Mouse (Mus musculus): ENCODE results near the gene Flt3. TPM values are rescaled to one million over a fixed set of nuclear protein-coding genes. Genes with fewer than 3 reads are reported as not detected.

Gene Flt3
- polyA plus RNA-seq, 1 experiment from 2014 or later: 0.21 TPM

- Histone ChIP-seq H3K27ac (no peak overlapping the region), H3K9me3 (no peaks in the 10 kb centered on the region), H3K4me1 (no peaks in the 10 kb centered on the region), H3K27me3 (peaks cover 84% of the 10 kb centered on the region), H3K4me3 (no peak overlapping the region), H3K9ac (no peak overlapping the region), H3K4me2 (no peak overlapping the region), H3K36me3 (no peaks in the 10 kb centered on the region)
- no peak for ATAC-seq (ENCODE audit: borderline replicate concordance, extremely low read depth, low FRiP score, low TSS enrichment)
Measured at GRCm38 (mm10) chr5:147319653-147320052, 80.6 kb downstream of the Flt3 start.

GRCm38 (mm10) chr5:147317991-147318390 is 82.3 kb downstream of the Flt3 start:
- WGBS: 21% methylated on average over 7 of the region's 7 CpGs
- no peaks in the 10 kb centered on the region for H3K9me3 ChIP-seq
- H3K9ac ChIP-seq: no peak overlapping the region
- H3K4me3 ChIP-seq: no peak overlapping the region
- peaks cover 96% of the 10 kb centered on the region for H3K27me3 ChIP-seq
- no peak for ATAC-seq (ENCODE audit: borderline replicate concordance, extremely low read depth, low FRiP score, low TSS enrichment)
- no peak overlapping the region for H3K4me2 ChIP-seq
- no peaks in the 10 kb centered on the region for H3K36me3 ChIP-seq
- no peaks in the 10 kb centered on the region for H3K4me1 ChIP-seq
- no peak overlapping the region for H3K27ac ChIP-seq

- Histone ChIP-seq H3K4me3 (no peak overlapping the region), H3K36me3 (no peaks in the 10 kb centered on the region), H3K9me3 (no peaks in the 10 kb centered on the region), H3K27me3 (peaks cover 96% of the 10 kb centered on the region), H3K4me2 (no peak overlapping the region), H3K27ac (no peak overlapping the region), H3K4me1 (no peaks in the 10 kb centered on the region), H3K9ac (no peak overlapping the region)
- no peak for ATAC-seq (ENCODE audit: borderline replicate concordance, extremely low read depth, low FRiP score, low TSS enrichment)
- WGBS: 1% methylated on average over 7 of the region's 7 CpGs
Measured at GRCm38 (mm10) chr5:147317321-147317720, 83.0 kb downstream of the Flt3 start.

GRCm38 (mm10) chr5:147315432-147316075 is 84.7 kb downstream of the Flt3 start:
- H3K27ac ChIP-seq: no peak overlapping the region
- peaks cover 99% of the 10 kb centered on the region for H3K27me3 ChIP-seq
- H3K4me2 ChIP-seq: no peak overlapping the region
- no peaks in the 10 kb centered on the region for H3K36me3 ChIP-seq
- no peak for ATAC-seq (ENCODE audit: borderline replicate concordance, extremely low read depth, low FRiP score, low TSS enrichment)
- H3K9ac ChIP-seq: no peak overlapping the region
- no peak overlapping the region for H3K4me3 ChIP-seq
- no peaks in the 10 kb centered on the region for H3K9me3 ChIP-seq
- no peaks in the 10 kb centered on the region for H3K4me1 ChIP-seq
- WGBS: under 1% methylated on average over 25 of the region's 25 CpGs

- no peak overlapping the region for H3K9ac ChIP-seq
- ATAC-seq (ENCODE audit: borderline replicate concordance, extremely low read depth, low FRiP score, low TSS enrichment): no peak
- WGBS: 1% methylated on average over 39 of the region's 39 CpGs
- H3K36me3 ChIP-seq: no peaks in the 10 kb centered on the region
- no peaks in the 10 kb centered on the region for H3K4me1 ChIP-seq
- H3K9me3 ChIP-seq: no peaks in the 10 kb centered on the region
- H3K4me2 ChIP-seq: no peak overlapping the region
- H3K4me3 ChIP-seq: no peak overlapping the region
- peaks cover 99% of the 10 kb centered on the region for H3K27me3 ChIP-seq
- H3K27ac ChIP-seq: no peak overlapping the region
Measured at GRCm38 (mm10) chr5:147314646-147315431, 85.5 kb downstream of the Flt3 start.

GRCm38 (mm10) chr5:147312830-147313685 is 87.2 kb downstream of the Flt3 start:
- no peak for ATAC-seq (ENCODE audit: borderline replicate concordance, extremely low read depth, low FRiP score, low TSS enrichment)
- Histone ChIP-seq H3K36me3 (no peaks in the 10 kb centered on the region), H3K27ac (no peak overlapping the region), H3K4me2 (no peak overlapping the region), H3K4me3 (no peak overlapping the region), H3K27me3 (peaks cover 100% of the 10 kb centered on the region), H3K4me1 (no peaks in the 10 kb centered on the region), H3K9ac (no peak overlapping the region), H3K9me3 (no peaks in the 10 kb centered on the region)
- 1% methylated on average over 27 of the region's 27 CpGs for WGBS

GRCm38 (mm10) chr5:147309786-147310185 is 90.5 kb downstream of the Flt3 start:
- WGBS: no CpG with 5 or more reads among the region's 2 CpGs
- no peaks in the 10 kb centered on the region for H3K36me3 ChIP-seq
- H3K9ac ChIP-seq: no peak overlapping the region
- H3K4me1 ChIP-seq: 0 out of 2 replicates have a peak, but pooled peaks cover 6% of the 10 kb centered on the region
- peaks cover 100% of the 10 kb centered on the region for H3K27me3 ChIP-seq
- no peaks in the 10 kb centered on the region for H3K9me3 ChIP-seq
- no peak overlapping the region for H3K4me3 ChIP-seq
- no peak for ATAC-seq (ENCODE audit: borderline replicate concordance, extremely low read depth, low FRiP score, low TSS enrichment)
- H3K4me2 ChIP-seq: no peak overlapping the region
- no peak overlapping the region for H3K27ac ChIP-seq

- ATAC-seq (ENCODE audit: borderline replicate concordance, extremely low read depth, low FRiP score, low TSS enrichment): no peak
Measured at GRCm38 (mm10) chr5:147308451-147308850, 91.8 kb downstream of the Flt3 start.

GRCm38 (mm10) chr5:147307398-147307785 is 92.9 kb downstream of the Flt3 start:
- no peak for ATAC-seq (ENCODE audit: borderline replicate concordance, extremely low read depth, low FRiP score, low TSS enrichment)
- Histone ChIP-seq H3K36me3 (no peaks in the 10 kb centered on the region), H3K4me3 (no peak overlapping the region), H3K27me3 (peaks cover 100% of the 10 kb centered on the region), H3K27ac (no peak overlapping the region), H3K4me1 (0 out of 2 replicates have a peak, but pooled peaks cover 6% of the 10 kb centered on the region), H3K9ac (no peak overlapping the region), H3K9me3 (no peaks in the 10 kb centered on the region), H3K4me2 (no peak overlapping the region)
- WGBS: 2% methylated on average over 12 of the region's 12 CpGs

More at GRCm38 (mm10) chr5:147308451-147308850, 91.8 kb downstream of the Flt3 start:
- no peak overlapping the region for H3K27ac ChIP-seq
- H3K9ac ChIP-seq: no peak overlapping the region
- peaks cover 100% of the 10 kb centered on the region for H3K27me3 ChIP-seq
- H3K9me3 ChIP-seq: no peaks in the 10 kb centered on the region
- H3K4me3 ChIP-seq: no peak overlapping the region
- H3K4me2 ChIP-seq: no peak overlapping the region
- no peaks in the 10 kb centered on the region for H3K36me3 ChIP-seq
- WGBS: 7% methylated on average over 9 of the region's 9 CpGs
- H3K4me1 ChIP-seq: 0 out of 2 replicates have a peak, but pooled peaks cover 6% of the 10 kb centered on the region

GRCm38 (mm10) chr5:147306638-147307397 is 93.5 kb downstream of the Flt3 start, which contains the start of gene Cdx2:
TSS of gene Cdx2 (minus strand) at chr5:147307270.
- H3K9ac ChIP-seq: no peak within 1 kb of the TSS
- H3K4me3 ChIP-seq: peak within 1 kb of the TSS; percentile 4; the same call in 1 of the 2 replicates
- H3K27me3 ChIP-seq: peaks cover 100% of the 10 kb centered on the region
- H3K9me3 ChIP-seq: no peaks in the 10 kb centered on the region
- H3K36me3 ChIP-seq: no peaks in the 10 kb centered on the region
- ATAC-seq (ENCODE audit: borderline replicate concordance, extremely low read depth, low FRiP score, low TSS enrichment): no peak
- WGBS: under 1% methylated on average over 62 of the region's 63 CpGs
- 0 out of 2 replicates have a peak, but pooled peaks cover 6% of the 10 kb centered on the region for H3K4me1 ChIP-seq
- no peak within 1 kb of the TSS; the same call in 1 of the 2 replicates for H3K4me2 ChIP-seq
- no peak within 1 kb of the TSS for H3K27ac ChIP-seq
